Mouse (Mus musculus) bone marrow macrophage, adult 2 months (primary cell): Measurements from ENCODE around the gene Zmynd10.

ENCODE experiments used
- CTCF ChIP-seq: IDR thresholded peaks from 2 replicates; pipeline ENCODE4 v1.5.1; 2012; ENCODE audit warnings: low read depth, mild to moderate bottlenecking, low read length, moderate library complexity
- POLR2A ChIP-seq: IDR thresholded peaks from 2 replicates; pipeline ENCODE4 v1.6.1; 2012; ENCODE audit warnings: mild to moderate bottlenecking, low read depth, low read length, borderline replicate concordance

DNA sequence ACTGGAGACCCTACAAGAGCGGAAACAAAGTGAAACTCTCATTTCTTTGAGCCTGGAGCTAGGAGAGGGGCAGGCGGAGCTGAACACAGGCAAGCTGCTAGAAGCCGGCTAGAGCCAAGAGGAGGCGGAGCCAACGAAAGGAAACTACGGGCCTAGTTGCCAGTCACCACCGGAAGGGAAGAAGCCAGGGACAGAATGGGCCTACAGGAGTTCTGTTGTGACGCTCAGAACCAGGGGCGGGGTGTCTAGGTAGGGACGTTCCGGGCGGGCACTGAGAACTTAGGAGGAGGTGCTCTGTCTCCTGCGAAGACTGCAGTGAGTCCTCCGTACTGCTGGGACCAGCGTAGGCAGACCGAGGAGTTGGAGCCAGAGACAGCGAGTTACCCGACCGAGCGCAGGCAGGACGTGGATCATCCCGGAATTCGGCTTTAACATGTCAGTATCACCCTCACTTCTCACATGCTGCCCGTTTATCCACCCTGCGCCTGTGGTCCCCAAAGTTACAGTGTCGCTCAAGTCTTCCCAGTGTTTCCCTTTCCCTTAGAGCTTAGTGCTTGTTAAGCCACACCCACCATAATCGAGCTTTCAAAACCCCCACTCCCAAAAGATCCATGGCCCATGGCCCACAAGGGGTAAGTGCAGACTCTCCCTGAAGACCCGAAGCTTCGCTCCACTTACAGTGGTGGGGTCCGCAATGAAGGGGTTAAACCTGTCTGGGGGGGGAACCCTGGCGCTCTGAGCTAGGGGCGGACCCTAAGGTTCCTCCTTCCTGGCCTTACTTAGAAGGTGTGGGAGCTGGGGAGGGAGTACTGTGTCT lies 33.6 kb downstream of the Zmynd10 start, which contains the start of gene Hyal3:
- TF ChIP-seq CTCF (0 out of 2 replicates have a peak, but pooled peaks have one; percentile 8), POLR2A (0 out of 2 replicates have a peak, but pooled peaks have one; percentile 75)
